Mouse (Mus musculus): ENCODE results near the gene Atg4c. TPM values are rescaled to one million over a fixed set of nuclear protein-coding genes. Genes with fewer than 3 reads are reported as not detected.

Gene Atg4c
- polyA plus RNA-seq, 1 experiment from 2014 or later, result 15.5 TPM

GRCm38 (mm10) chr4:99198721-99199120 lies 5.0 kb downstream of the Atg4c start:
- DNase-seq (ENCODE audit: low spot score), result peak; percentile 15
- Histone ChIP-seq H3K27ac (no peak overlapping the region), H3K4me1 (peaks cover 6% of the 10 kb centered on the region; the same call in 1 of the 2 replicates), H3K27me3 (ENCODE audit: low read depth, poor library complexity, severe bottlenecking) (no peaks in the 10 kb centered on the region), H3K9me3 (replicated peaks) (no peaks in the 10 kb centered on the region), H3K4me3 (no peak overlapping the region), H3K36me3 (peaks cover 2% of the 10 kb centered on the region; the same call in 1 of the 2 replicates)

DNA sequence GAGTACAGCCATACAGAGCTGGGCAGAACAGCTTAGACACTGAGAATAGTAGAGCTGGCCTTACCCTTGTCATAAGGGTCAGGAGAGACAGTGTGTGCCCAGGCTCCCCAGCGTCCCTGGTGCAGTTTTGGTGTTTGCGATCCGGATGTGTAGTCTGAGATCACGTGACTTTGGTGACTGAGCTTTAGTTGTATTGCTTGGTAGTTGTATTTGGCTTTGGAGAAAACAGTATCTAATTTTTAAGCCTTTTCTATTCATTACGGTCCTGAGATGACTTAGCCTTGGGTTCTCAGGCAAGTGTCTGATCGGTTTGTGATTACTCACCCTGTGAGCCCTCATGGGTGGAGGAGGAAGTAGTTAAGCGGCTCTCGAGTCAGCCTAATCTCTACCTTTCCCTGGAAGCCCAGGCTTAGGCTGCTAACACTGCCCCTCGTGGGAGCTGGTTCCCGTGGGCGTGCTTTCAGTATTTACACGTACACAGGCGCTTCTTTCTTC lies 6.1 kb downstream of the Atg4c start:
- no peak overlapping the region for H3K27ac ChIP-seq
- peaks cover 2% of the 10 kb centered on the region; the same call in 1 of the 2 replicates for H3K4me1 ChIP-seq
- DNase-seq (ENCODE audit: low spot score), result peak; percentile 23
- no peak overlapping the region for H3K4me3 ChIP-seq
- WGBS, result 82% methylated on average over 13 of the region's 13 CpGs
- H3K27me3 ChIP-seq (ENCODE audit: low read depth, poor library complexity, severe bottlenecking), result no peaks in the 10 kb centered on the region
- peaks cover 2% of the 10 kb centered on the region; the same call in 1 of the 2 replicates for H3K36me3 ChIP-seq
- H3K9me3 ChIP-seq (replicated peaks), result no peaks in the 10 kb centered on the region

DNA sequence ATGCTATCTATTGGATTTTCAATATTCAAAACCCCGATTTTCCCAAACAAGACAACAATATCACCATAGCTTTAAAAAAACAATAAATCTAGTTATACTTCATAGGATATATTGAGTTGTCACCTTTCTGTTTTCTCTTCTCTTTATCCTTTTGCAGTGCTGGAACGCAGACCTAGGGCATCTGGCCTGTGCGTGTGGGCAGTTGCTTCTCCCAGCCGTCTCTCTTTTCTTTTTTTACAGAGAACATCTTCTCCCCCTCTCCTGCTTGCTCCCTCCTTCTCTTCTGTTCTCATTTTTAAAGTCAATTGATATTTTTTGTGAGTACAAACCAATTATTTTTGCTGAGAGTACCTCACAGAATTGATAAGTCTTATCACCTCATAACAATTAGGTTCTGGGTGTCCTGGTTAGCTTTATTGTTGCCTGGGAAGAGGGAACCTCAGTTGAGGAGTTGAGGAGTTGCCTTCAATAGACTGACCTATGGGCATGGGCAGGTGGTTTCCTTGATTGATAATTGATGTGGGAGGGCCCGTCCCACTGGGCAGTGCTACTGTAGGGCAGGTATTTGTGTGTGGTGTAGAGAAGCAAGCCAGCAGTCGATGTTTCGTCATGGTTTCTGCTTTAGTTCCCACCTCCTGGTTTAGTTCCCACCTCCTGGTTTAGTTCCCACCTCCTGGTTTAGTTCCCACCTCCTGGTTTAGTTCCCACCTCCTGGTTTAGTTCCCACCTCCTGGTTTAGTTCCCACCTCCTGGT lies 6.8 kb downstream of the Atg4c start:
- peak; percentile 13 for DNase-seq (ENCODE audit: low spot score)
- Histone ChIP-seq H3K9me3 (replicated peaks) (no peaks in the 10 kb centered on the region), H3K36me3 (peaks cover 2% of the 10 kb centered on the region; the same call in 1 of the 2 replicates), H3K4me3 (no peak overlapping the region), H3K27me3 (ENCODE audit: low read depth, poor library complexity, severe bottlenecking) (no peaks in the 10 kb centered on the region), H3K27ac (no peak overlapping the region), H3K4me1 (no peaks in the 10 kb centered on the region)
- 89% methylated on average over 7 of the region's 7 CpGs for WGBS

- Histone ChIP-seq H3K36me3 (no peaks in the 10 kb centered on the region), H3K4me1 (no peaks in the 10 kb centered on the region), H3K27ac (no peak overlapping the region), H3K9me3 (replicated peaks) (no peaks in the 10 kb centered on the region), H3K4me3 (no peak overlapping the region), H3K27me3 (ENCODE audit: low read depth, poor library complexity, severe bottlenecking) (no peaks in the 10 kb centered on the region)
- DNase-seq (ENCODE audit: low spot score), result no peak
- 96% methylated on average over 6 of the region's 6 CpGs for WGBS
Measured at GRCm38 (mm10) chr4:99205773-99206172, 12.0 kb downstream of the Atg4c start.

DNA sequence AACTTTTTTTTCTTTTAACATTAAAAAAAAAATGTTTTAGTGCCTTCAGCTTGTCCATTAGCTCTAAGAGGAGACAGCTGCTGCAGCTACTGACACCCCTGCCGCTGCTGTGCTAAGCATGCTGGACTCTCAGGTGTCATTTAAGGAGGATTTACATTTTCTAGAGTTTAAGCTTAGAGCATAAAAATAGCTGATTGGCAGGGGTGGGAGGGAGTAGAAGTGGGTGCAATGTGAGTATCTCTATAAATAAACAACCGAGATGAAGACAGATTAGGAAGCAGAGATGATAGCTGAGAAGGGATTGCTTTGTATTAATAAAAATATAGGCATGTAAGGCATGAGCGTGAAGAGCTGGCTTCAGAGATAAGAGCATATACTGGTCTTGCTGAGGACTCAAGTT lies 12.6 kb downstream of the Atg4c start:
- Histone ChIP-seq H3K9me3 (replicated peaks) (no peaks in the 10 kb centered on the region), H3K4me1 (no peaks in the 10 kb centered on the region), H3K36me3 (no peaks in the 10 kb centered on the region), H3K27ac (no peak overlapping the region), H3K27me3 (ENCODE audit: low read depth, poor library complexity, severe bottlenecking) (no peaks in the 10 kb centered on the region), H3K4me3 (no peak overlapping the region)
- no peak for DNase-seq (ENCODE audit: low spot score)
- 82% methylated on average over 3 of the region's 3 CpGs for WGBS

DNA sequence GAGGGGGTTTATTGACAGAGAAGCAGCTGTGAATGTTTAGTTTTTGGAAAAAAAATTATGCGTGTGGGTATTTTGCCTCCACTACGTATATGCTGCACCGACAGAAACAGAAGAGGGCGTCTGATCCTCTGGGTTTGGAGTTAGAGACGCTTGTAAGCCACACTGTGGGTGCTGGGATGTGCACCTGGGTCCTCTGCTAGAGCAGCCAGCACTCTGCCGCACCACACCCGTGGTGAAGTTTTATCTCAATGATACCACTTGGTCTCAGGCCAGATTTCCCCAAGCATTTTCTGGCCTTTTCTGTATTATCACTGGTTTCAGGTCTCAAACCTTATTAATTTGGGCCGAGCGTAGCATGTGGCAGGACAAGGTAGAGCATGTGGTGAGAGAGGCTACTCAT lies 16.4 kb downstream of the Atg4c start:
- DNase-seq (ENCODE audit: low spot score), result no peak
- WGBS, result 95% methylated on average over 9 of the region's 9 CpGs
- Histone ChIP-seq H3K4me3 (no peak overlapping the region), H3K27me3 (ENCODE audit: low read depth, poor library complexity, severe bottlenecking) (no peaks in the 10 kb centered on the region), H3K36me3 (0 out of 2 replicates have a peak, but pooled peaks cover 2% of the 10 kb centered on the region), H3K9me3 (replicated peaks) (no peaks in the 10 kb centered on the region), H3K27ac (no peak overlapping the region), H3K4me1 (no peaks in the 10 kb centered on the region)

GRCm38 (mm10) chr4:99211606-99212005 lies 17.9 kb downstream of the Atg4c start:
- Histone ChIP-seq H3K27ac (no peak overlapping the region), H3K4me1 (no peaks in the 10 kb centered on the region), H3K4me3 (no peak overlapping the region), H3K36me3 (0 out of 2 replicates have a peak, but pooled peaks cover 6% of the 10 kb centered on the region), H3K9me3 (replicated peaks) (no peaks in the 10 kb centered on the region), H3K27me3 (ENCODE audit: low read depth, poor library complexity, severe bottlenecking) (no peaks in the 10 kb centered on the region)
- DNase-seq (ENCODE audit: low spot score), result peak; percentile 12
- 86% methylated on average over 8 of the region's 8 CpGs for WGBS

DNA sequence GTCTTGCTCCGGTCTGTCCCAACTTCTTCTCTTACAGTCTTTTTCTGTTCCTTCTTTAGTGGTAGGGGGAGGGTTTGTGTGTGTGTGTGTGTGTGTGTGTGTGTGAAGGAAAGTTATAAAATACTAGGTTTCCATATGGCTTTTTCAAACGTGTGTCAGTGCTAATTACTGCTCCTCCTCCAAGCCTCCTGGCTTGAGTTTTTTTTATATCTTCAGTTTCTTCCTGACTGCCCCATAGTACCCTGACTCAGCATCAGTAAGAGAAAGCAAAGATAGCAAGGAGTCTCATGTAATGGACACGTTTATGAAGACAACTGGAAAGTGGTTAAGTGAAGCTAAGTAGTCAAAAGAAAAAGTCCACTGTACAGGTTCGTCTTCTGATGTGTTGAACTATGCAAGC lies 19.4 kb downstream of the Atg4c start:
- no peak overlapping the region for H3K27ac ChIP-seq
- no peaks in the 10 kb centered on the region for H3K9me3 ChIP-seq (replicated peaks)
- DNase-seq (ENCODE audit: low spot score), result no peak
- WGBS, result 86% methylated on average over 4 of the region's 4 CpGs
- H3K4me3 ChIP-seq, result no peak overlapping the region
- 0 out of 2 replicates have a peak, but pooled peaks cover 6% of the 10 kb centered on the region for H3K36me3 ChIP-seq
- no peaks in the 10 kb centered on the region for H3K27me3 ChIP-seq (ENCODE audit: low read depth, poor library complexity, severe bottlenecking)
- no peaks in the 10 kb centered on the region for H3K4me1 ChIP-seq

- Histone ChIP-seq H3K4me3 (no peak overlapping the region), H3K36me3 (peaks cover 24% of the 10 kb centered on the region), H3K27ac (no peak overlapping the region), H3K9me3 (replicated peaks) (no peaks in the 10 kb centered on the region), H3K27me3 (ENCODE audit: low read depth, poor library complexity, severe bottlenecking) (no peaks in the 10 kb centered on the region), H3K4me1 (no peaks in the 10 kb centered on the region)
- 87% methylated on average over 8 of the region's 8 CpGs for WGBS
- no peak for DNase-seq (ENCODE audit: low spot score)
Measured at GRCm38 (mm10) chr4:99222221-99222620, 28.5 kb downstream of the Atg4c start.

DNA sequence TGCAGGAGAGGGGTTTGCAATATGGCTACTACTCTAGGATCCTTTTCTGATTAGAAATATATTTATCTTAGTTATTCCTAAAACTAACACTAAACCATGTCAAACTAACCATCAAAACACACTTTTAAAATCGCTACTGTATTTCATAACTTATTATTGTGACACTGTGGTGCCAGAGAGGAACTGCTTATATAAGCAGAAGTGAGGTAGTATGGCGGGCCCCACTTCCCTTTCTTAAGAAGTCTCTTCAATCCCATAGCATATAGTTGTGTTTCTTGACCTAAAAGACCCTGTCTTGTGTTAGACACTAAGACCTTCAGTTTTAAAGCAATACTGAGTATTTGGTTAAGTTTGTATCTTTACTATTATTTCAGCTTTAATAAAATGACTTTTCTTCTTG lies 31.1 kb downstream of the Atg4c start:
- H3K9me3 ChIP-seq (replicated peaks), result no peaks in the 10 kb centered on the region
- no peaks in the 10 kb centered on the region for H3K4me1 ChIP-seq
- 92% methylated on average over 2 of the region's 2 CpGs for WGBS
- peaks cover 27% of the 10 kb centered on the region for H3K36me3 ChIP-seq
- DNase-seq (ENCODE audit: low spot score), result no peak
- H3K4me3 ChIP-seq, result no peak overlapping the region
- no peak overlapping the region for H3K27ac ChIP-seq
- H3K27me3 ChIP-seq (ENCODE audit: low read depth, poor library complexity, severe bottlenecking), result no peaks in the 10 kb centered on the region

- H3K27me3 ChIP-seq (ENCODE audit: low read depth, poor library complexity, severe bottlenecking), result no peaks in the 10 kb centered on the region
- H3K27ac ChIP-seq, result no peak overlapping the region
- 71% methylated on average over 6 of the region's 6 CpGs for WGBS
- no peaks in the 10 kb centered on the region for H3K4me1 ChIP-seq
- H3K36me3 ChIP-seq, result peaks cover 23% of the 10 kb centered on the region
- no peak for DNase-seq (ENCODE audit: low spot score)
- no peak overlapping the region for H3K4me3 ChIP-seq
- no peaks in the 10 kb centered on the region for H3K9me3 ChIP-seq (replicated peaks)
Measured at GRCm38 (mm10) chr4:99227226-99227625, 33.5 kb downstream of the Atg4c start.

- H3K27ac ChIP-seq, result no peak overlapping the region
- DNase-seq (ENCODE audit: low spot score), result no peak
- no peak overlapping the region for H3K4me3 ChIP-seq
- H3K4me1 ChIP-seq, result no peaks in the 10 kb centered on the region
- peaks cover 20% of the 10 kb centered on the region for H3K36me3 ChIP-seq
- WGBS, result 93% methylated on average over 8 of the region's 8 CpGs
- H3K9me3 ChIP-seq (replicated peaks), result no peaks in the 10 kb centered on the region
- no peaks in the 10 kb centered on the region for H3K27me3 ChIP-seq (ENCODE audit: low read depth, poor library complexity, severe bottlenecking)
Measured at GRCm38 (mm10) chr4:99229371-99229770, 35.6 kb downstream of the Atg4c start.

GRCm38 (mm10) chr4:99235203-99235856 lies 41.6 kb downstream of the Atg4c start:
- Histone ChIP-seq H3K36me3 (peaks cover 12% of the 10 kb centered on the region), H3K27ac (no peak overlapping the region), H3K9me3 (replicated peaks) (no peaks in the 10 kb centered on the region), H3K27me3 (ENCODE audit: low read depth, poor library complexity, severe bottlenecking) (no peaks in the 10 kb centered on the region), H3K4me1 (no peaks in the 10 kb centered on the region), H3K4me3 (no peak overlapping the region)
- DNase-seq (ENCODE audit: low spot score), result peak; percentile 28
- WGBS, result 88% methylated on average over 8 of the region's 8 CpGs
